Mouse (Mus musculus): ENCODE results near the gene Fam49a. TPM values are rescaled to one million over a fixed set of nuclear protein-coding genes. Genes with fewer than 3 reads are reported as not detected.

Gene Fam49a
- total RNA-seq, 2 experiments from 2014 or later, result 346 to 364 TPM

DNA sequence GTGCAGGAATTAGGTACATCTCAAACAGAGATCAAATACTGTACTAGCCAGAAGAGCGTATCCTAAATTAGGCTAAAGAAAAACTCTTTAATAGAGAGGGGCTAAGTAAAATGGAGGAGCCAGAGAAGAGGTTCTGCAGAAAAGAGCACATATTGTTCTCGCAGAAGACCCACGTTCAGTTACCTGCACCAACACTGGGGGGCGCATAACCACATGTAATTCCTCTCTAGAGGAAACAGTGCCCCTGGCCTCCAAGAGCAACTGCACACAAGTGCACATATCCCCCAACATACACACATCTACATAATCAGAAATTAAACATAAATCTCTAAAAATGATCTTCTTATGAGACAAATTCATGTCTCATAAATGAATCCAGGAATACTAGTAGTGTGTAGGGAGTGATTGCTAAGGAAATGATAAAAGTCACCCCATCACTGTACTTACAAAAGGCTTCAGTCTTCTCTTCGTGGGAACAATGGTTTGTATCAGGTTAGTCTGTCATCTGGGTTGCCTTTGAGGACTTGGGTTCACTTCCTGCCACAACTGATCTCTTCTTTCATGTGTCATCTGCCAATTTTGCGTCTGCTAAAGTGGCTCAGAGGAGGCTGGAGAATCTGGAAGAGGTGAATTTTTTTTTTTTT lies 87.8 kb downstream of the Fam49a start:
- intact Hi-C loops (cut with DNase I), result no loop called here
- no peak for DNase-seq

- intact Hi-C loops (cut with DNase I), result no loop called here
- no peak for DNase-seq
Measured at GRCm38 (mm10) chr12:12351816-12352552, 90.0 kb downstream of the Fam49a start.

DNA sequence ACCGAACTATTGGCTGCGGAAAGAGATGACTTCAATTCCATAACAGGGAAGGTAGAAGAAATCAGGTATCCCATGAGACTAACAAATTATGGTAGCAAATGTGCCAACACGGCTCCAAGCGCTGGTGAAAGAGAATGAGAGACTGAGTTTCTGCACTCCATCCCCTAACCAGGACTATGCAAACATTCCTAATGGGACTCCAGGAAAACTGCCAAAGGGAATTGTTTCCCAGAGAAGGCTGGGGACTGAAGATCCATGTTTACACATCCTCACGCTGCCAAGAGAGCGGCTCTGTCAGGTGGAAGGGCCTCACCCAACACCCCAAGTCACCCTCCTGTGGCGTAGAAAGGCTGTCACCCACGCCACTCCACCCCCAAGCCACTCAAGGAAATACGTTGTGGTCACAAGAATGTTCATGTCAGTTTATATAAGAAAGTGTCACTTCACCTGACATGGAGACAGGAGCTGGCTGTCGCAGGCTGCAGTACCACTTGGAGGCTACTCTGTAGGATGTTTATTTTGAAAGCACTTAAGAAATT lies 92.2 kb downstream of the Fam49a start:
- DNase-seq, result no peak
- intact Hi-C loops (cut with DNase I), result no loop called here

DNA sequence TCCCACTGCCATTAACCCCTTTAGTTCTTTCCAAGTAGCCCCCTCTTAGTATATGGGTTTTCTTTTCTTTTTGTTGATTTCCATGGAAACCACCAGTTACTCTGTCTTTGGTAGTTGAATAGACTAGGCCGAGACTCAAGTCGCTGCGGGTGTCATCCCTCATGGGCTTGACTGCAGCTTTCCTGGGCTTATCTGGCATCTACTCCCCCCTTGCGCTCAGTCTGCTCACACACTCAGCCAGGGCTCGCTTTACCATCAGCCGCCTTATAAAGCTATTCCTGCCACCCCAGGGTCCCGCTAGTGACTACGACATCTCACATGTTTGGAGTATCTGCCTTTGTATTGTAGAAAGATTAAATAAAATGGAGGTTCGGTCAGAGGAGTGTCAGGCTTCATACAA lies 94.1 kb downstream of the Fam49a start:
- intact Hi-C loops (cut with DNase I), result no loop called here
- peak; percentile 5 for DNase-seq

- peak; percentile 37 for DNase-seq
- intact Hi-C loops (cut with DNase I), result no loop called here
Measured at GRCm38 (mm10) chr12:12356463-12356862, 94.5 kb downstream of the Fam49a start.

DNA sequence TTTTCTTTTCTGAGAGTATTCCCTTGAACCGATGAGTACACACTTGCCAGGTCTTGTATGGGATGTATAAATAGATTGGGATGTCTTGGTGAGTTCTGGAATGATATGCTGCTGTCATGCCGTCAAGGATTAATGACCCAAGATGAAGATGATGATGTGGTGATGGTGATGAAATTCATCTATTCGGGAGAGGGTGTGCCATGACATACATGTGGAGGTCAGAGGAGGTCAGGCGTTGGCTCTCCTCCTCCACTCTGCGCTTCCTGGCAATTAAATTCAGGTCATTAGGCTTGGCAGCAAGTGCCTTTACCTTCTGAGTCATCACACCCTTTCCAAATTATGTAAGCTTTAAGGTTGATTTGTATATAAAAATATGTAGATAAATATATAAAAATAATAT lies 95.0 kb downstream of the Fam49a start:
- no peak for DNase-seq
- intact Hi-C loops (cut with DNase I), result no loop called here

DNA sequence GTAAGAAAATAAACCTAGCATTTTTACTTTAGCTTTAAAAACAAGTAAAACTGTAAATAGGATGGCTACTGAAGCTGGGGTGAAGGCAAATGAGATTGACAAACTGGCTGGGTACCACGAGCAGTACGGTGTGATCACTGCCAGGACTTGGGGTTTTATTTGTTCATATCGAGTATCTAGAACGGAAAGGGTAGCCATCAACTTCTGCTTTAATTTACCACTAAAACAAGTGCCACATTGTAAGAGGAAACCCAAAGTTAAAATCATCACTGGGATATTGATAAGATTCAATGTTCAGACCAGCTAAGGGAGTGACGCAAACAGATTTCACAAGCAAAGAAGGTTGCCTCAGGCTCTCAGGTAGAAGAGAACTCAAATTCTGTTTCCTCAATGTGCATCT lies 98.0 kb downstream of the Fam49a start:
- intact Hi-C loops (cut with DNase I), result no loop called here

DNA sequence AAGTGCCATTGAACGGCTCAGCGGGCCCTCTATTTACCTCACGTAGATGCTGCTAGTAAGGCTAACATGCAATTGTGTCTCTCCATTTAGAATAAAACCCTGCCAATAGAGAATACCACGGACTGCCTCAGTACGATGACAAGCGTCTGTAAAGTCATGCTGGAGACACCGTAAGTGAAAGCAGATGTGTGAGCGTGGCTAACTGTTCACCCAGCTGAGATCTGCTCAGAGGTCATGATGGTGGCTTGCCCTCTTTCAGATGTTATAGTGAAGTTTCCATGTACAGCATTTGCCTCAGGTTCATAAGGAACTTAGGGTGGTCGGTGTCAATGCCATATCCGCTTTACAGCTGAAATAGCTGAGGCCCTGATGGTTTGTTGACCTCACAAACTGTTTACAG lies 100.4 kb downstream of the Fam49a start:
- intact Hi-C loops (cut with DNase I), result no loop called here
- no peak for DNase-seq

More for the DNA sequence above, 98.0 kb downstream of the Fam49a start:
- DNase-seq, result no peak

GRCm38 (mm10) chr12:12364201-12364600 lies 102.3 kb downstream of the Fam49a start:
- intact Hi-C loops (cut with DNase I), result no loop called here
- no peak for DNase-seq

GRCm38 (mm10) chr12:12367423-12367822 lies 105.5 kb downstream of the Fam49a start:
- intact Hi-C loops (cut with DNase I), result no loop called here
- no peak for DNase-seq

DNA sequence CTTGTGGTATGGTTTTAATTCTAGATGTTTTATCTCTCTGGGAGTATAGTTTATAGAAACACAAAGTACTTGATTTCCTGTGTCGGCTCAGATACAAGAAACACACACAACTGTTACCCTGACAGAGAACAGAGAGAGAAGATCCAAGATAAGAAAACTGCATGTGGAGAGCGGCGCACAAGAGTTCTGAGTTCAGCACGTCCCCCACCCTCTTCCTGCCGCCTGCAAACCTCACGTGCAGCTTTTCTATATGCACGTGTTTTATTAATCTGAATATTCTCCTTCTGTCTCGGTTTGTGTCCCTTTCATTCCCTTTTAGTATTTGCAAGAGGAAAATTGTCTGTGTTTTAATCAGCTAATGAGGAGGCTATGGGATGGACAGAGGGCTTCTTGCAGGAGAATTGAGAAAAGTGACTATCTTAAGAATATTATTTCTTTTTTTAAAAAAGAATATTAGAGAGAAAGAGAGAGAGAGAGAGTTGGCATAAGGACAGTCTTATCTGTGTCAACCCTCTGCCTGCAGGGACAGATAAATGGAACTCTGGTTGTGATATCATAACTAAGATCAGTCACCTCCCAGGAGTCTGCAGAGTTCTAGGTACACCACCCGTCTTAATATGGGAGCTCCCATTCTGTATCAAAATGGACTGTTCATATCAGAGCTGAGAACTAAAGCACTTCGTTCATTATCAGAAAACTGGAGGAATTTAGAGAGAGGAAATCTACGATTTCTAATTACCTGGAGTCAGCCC lies 111.3 kb downstream of the Fam49a start:
- intact Hi-C loops (cut with DNase I), result no loop called here
- no peak for DNase-seq

DNA sequence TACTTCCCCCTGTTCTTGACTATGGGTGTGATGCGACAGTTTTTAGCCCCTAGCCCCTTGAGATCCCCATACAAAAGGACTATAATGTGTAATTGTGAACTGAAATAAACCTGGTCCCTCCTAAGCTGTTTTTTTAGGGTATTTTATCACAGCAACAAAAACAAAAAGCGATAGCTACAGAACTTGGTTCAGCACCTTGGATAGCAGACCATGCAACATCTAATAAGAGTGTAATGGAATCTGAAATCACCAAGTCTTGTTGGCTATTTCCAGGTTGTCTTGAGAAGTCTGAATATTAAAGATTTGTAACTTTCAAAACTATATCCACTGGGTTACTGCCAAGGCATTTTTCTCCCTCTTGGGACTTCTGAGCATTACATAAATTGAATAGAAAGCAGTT lies 117.1 kb downstream of the Fam49a start:
- no peak for DNase-seq
- intact Hi-C loops (cut with DNase I), result no loop called here

DNA sequence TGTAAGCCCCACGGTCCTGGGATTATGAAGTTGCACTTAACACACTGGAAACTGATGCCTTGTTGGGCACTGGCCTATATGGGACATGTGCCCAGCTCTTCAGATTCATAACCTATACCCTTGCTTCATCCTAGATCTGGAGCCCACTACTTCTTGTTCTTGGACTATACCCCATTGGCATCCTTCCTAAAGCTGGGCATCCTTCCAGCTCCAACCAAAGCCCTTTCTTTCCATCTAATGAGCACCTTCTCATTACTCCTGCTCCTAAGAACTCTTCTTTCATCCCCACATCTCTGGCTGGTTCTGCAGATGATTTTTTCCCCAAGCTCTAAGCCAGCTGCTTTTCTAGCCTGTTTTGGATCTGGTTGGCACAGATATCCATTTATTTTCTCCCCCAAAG lies 127.3 kb downstream of the Fam49a start:
- intact Hi-C loops (cut with DNase I), result no loop called here
- DNase-seq, result peak; percentile 46

- peak; percentile 38 for DNase-seq
- intact Hi-C loops (cut with DNase I), result loop anchor here (5.0 kb wide), 1 partner anchor 74 kb away; no protein-coding TSS in a partner anchor
Measured at GRCm38 (mm10) chr12:12396224-12396623, 134.3 kb downstream of the Fam49a start.

DNA sequence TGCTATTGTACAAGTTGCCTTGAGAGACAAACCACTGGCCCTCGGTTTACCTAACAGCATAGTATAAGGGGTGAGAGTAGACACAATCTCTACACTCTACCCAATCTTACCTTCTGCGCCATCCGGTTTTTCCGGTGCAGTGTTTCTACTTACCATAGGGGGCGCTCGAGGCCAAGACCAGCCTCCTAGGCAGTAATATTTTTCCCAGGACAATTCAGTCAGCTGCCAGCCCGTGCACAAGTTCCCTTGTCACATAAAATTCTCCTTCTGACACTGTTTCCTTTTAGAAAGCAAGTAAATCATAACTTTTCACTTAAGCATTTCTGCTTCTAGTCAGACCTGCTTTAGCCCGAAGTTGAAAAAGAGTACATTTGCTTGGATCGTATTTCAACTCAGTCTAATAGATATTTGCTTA lies 139.1 kb downstream of the Fam49a start:
- DNase-seq, result peak; percentile 60
- intact Hi-C loops (cut with DNase I), result loop anchor here (10.0 kb wide), 1 partner anchor 226 kb away; no protein-coding TSS in a partner anchor

GRCm38 (mm10) chr12:12401504-12401903 lies 139.6 kb downstream of the Fam49a start:
- intact Hi-C loops (cut with DNase I), result loop anchor here (10.0 kb wide), 1 partner anchor 227 kb away; no protein-coding TSS in a partner anchor
- peak; percentile 23 for DNase-seq

- no peak for DNase-seq
- intact Hi-C loops (cut with DNase I), result loop anchor here (10.0 kb wide), 1 partner anchor 231 kb away; no protein-coding TSS in a partner anchor
Measured at GRCm38 (mm10) chr12:12405491-12406110, 143.7 kb downstream of the Fam49a start.

- DNase-seq, result no peak
- intact Hi-C loops (cut with DNase I), result loop anchor here (10.0 kb wide), 1 partner anchor 234 kb away; no protein-coding TSS in a partner anchor
Measured at GRCm38 (mm10) chr12:12409044-12409443, 147.1 kb downstream of the Fam49a start.

DNA sequence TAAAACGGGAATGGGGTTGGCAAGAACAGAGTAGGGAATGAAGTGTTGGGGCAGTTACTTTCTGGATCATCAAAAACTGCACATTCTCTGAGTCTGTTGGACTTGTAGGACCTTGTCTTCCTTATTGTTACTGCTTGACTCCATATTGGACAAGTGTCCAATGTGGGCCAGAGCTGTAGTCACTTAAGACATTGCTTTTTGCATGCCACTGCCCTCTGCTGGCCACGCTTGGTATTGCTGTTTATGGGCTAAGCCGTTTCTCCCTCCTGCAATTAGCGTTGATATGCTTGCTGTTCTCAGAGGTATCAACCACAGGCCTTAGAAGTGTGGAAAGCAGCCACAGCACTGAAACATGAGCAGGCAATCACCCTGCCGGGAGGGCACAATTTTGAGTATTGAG lies 150.7 kb downstream of the Fam49a start:
- DNase-seq, result peak; percentile 80
- intact Hi-C loops (cut with DNase I), result no loop called here

DNA sequence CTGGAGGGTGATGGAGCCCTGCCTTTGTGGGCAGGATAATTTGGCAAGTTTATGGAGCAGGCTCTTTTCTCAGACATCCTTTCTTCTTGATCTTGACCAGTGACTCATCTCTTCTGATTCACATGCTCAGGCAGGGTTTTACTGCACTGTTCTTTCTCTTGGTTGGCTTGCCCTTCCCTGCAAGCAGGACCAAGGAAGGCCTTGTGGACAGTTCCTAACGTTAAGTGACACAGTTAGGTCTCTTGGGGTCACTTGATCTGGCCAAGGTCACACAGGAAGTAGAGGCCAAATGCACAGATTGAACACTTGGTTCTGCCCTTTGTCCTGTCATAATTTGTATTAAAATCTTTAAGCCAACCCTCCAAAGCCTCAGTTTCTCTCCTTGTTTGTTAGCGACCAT lies 158.5 kb downstream of the Fam49a start:
- intact Hi-C loops (cut with DNase I), result loop anchor here (5.0 to 10.0 kb wide), 4 partner anchors 154 to 797 kb away; no protein-coding TSS in a partner anchor
- no peak for DNase-seq
